Mouse (Mus musculus) brain, embryonic 14.5 days (tissue): ENCODE results near the gene Ccnt1. TPM values are rescaled to one million over a fixed set of nuclear protein-coding genes. Genes with fewer than 3 reads are reported as not detected.
A peak's percentile ranks its signal among the peaks of the same experiment; 100 is the strongest.

Experiments
- DNase-seq: peaks from one replicate; pipeline ENCODE4 v3.0.0-alpha.2; 2011; ENCODE audit warnings: low read depth
- CTCF ChIP-seq: fragments of 200-500 bp; IDR thresholded peaks from 2 replicates; pipeline ENCODE4 v1.5.1; 2012; ENCODE audit warnings: inconsistent platforms, mild to moderate bottlenecking, moderate library complexity, borderline replicate concordance; ENCODE audit not compliant: insufficient read depth, insufficient read length; ENCODE audit errors: extremely low read depth
- POLR2A ChIP-seq: fragments of 200-500 bp; IDR thresholded peaks from 2 replicates; pipeline ENCODE4 v1.6.1; 2012; ENCODE audit warnings: mild to moderate bottlenecking, inconsistent platforms, borderline replicate concordance; ENCODE audit not compliant: poor library complexity, insufficient read depth, insufficient read length, severe bottlenecking; ENCODE audit errors: extremely low read depth
- polyA plus RNA-seq: library from polyadenylated mRNA; depleted of rRNA; stranded (reverse); fragments of >200 nt; gene quantifications from 2 replicates; pipeline ENCODE4 v1.2.3, GENCODE M21; 2012

The Ccnt1 gene
- polyA plus RNA-seq, 1 experiment = 29.5 TPM

- peak; percentile 52 for DNase-seq
- TF ChIP-seq CTCF (no peak), POLR2A (no peak)
Observed at GRCm38 (mm10) chr15:98607557-98607956, 36.8 kb upstream of the Ccnt1 start.

GRCm38 (mm10) chr15:98606739-98607138 is 36.0 kb upstream of the Ccnt1 start:
- DNase-seq = no peak
- TF ChIP-seq CTCF = no peak
- no peak for TF ChIP-seq POLR2A

- DNase-seq = no peak
- TF ChIP-seq POLR2A = no peak
Observed at GRCm38 (mm10) chr15:98606051-98606536, 35.4 kb upstream of the Ccnt1 start.

GRCm38 (mm10) chr15:98604041-98604575 is 33.4 kb upstream of the Ccnt1 start:
- no peak for TF ChIP-seq POLR2A
- no peak for TF ChIP-seq CTCF
- no peak for DNase-seq

DNA sequence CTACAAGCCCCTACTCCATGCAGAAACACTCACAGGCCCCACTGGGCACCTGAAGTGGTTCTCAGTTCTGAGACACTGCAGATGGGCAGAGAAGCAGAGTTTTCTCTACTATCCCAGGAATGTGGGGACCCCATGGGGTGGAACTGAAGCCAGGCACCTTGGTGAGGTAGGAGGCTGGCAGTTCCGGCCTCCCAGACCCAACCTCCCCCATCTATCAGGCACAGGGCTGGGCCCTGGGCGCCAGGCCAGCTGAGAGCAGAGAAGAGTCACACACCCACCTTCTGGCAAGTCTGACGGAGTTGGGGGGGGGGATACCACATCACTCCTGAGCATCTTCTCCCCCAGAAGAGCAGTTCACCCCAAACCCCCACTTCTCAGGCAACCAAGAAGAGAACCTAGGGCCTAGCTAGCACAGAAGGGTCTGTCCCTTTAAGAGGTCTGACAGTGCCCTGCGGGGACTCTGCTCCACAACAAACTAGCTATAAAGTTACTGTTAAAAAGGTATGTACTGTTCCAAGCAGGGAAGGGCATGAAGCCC is 32.3 kb upstream of the Ccnt1 start:
- DNase-seq = no peak

GRCm38 (mm10) chr15:98602191-98602881 is 31.6 kb upstream of the Ccnt1 start:
- DNase-seq = no peak
- TF ChIP-seq CTCF = no peak
- no peak for TF ChIP-seq POLR2A

More for the DNA sequence above, 32.3 kb upstream of the Ccnt1 start:
- TF ChIP-seq CTCF (no peak), POLR2A (no peak)

GRCm38 (mm10) chr15:98601832-98602190 is 31.1 kb upstream of the Ccnt1 start:
- no peak for DNase-seq
- TF ChIP-seq POLR2A = no peak
- TF ChIP-seq CTCF = no peak

DNA sequence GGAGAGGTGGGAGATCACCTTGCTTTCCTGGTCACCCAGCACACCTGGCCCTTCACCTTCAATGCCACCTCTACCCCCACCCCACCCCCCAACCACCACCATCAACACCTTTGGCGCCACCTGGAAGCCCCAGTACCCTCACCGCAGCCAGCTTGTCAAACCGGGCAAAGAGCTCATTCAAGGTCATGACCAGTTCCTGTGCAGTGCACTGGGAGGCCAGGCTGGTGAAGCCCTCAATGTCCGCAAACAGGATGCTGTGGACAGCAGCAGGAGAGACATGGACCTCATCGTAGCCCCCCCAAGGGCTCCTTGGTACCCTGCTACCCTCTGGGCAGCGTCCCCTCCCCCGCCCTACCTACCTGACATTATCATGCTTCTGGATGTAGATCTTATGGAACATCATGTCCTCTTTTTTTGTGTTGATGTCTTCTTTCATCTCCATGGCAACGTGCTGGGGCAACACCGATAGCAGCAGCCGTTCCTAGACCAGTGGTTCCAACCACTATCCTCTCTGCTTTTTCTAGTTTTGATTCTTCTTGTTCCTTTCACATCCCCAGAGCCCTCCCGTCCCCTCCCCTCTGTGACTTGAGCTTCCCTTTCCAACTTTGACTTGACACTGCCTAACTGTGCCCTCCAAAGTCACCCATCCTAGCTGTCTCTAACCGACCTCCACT is 29.4 kb upstream of the Ccnt1 start:
- DNase-seq = no peak
- TF ChIP-seq POLR2A = no peak
- no peak for TF ChIP-seq CTCF

- DNase-seq = no peak
- TF ChIP-seq CTCF (no peak), POLR2A (no peak)
Observed at GRCm38 (mm10) chr15:98596609-98597008, 25.9 kb upstream of the Ccnt1 start.

GRCm38 (mm10) chr15:98595049-98595448 is 24.3 kb upstream of the Ccnt1 start:
- DNase-seq = no peak
- TF ChIP-seq POLR2A (no peak), CTCF (no peak)

DNA sequence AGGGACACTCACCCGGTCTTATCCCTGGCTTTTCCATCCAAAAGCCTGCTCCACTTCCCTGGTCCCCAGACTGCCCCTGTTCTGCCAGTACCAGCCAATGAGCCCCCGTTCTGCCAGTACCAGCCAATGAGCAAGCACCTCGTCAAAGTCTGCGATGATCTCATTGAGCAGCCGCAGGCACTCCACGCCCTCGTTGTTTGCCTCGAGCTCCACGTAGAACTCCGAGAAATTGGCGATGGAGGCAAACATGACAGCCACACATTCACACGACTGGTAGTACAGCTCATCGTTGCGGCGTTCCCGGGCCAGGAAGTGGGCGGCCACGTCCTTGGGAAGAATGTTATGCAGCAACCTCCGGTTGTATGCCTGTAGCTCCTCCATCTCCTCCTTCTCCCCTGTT is 23.5 kb upstream of the Ccnt1 start:
- no peak for DNase-seq
- TF ChIP-seq CTCF (no peak), POLR2A (no peak)
